Mouse (Mus musculus): ENCODE results near the gene Tecr.
A peak's percentile ranks its signal among the peaks of the same experiment; 100 is the strongest.
"Not testable (repeated sequence)": the region's sequence is repeated elsewhere in the genome, so short reads cannot be mapped to it uniquely, and the experiment has no call there.

The Tecr gene

DNA sequence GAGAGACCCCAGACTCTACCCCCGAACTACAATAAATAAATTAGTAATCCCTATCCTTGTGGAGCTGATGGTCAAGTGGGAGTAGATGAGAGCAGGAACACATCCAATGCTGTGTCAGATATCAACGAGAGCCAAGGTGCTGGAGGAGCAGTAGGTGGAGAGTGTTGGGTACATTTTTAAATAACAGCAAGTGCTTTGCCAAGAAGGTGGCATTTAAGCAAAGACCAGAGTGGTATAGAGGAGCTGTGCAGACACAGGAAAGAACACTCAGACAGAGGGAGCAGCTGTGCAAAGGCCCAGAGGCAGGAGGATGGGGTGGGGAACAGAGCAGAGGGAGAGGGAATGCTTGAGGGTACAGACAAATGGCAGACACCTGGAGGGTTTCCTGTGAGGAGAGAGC, 9.3 kb upstream of the Tecr start:
- no peak for DNase-seq

DNA sequence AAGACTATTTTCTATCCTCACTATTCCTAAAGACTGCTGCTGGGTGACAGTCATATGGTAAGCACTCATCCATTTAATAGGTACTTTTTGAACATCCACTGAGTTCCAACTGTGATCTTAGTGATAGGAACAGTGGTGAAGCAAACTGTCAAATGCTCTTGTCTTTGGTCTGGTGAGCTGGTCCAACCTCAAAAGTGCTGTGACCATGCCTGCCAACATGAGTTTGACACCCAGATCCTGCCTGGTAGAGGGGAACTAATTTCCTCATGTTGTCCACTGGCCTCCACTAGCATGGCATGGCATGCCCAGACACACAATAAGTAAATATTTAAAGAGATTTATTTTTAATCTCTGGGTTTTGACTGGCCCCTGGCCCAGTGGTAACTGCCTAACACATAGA, 8.9 kb upstream of the Tecr start:
- no peak for DNase-seq

DNA sequence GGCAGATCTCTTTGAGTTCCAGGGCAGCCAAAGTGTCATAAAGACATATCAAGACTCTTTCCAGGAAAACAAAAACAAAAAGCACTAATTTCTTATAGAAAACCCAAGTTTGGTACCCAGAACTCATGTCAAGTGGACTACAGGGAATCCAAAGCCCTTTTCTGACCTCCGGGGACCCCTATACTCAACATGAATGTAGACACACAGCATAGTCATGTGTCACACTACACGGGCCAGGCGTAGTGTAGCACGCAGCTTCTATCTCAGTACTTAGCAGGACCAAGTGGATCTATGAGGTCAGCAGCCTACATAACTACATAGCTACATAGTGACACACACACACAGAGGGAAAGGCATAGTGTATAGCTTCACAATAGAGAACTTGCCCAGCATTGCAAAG, 5.9 kb upstream of the Tecr start:
- no peak for DNase-seq

DNA sequence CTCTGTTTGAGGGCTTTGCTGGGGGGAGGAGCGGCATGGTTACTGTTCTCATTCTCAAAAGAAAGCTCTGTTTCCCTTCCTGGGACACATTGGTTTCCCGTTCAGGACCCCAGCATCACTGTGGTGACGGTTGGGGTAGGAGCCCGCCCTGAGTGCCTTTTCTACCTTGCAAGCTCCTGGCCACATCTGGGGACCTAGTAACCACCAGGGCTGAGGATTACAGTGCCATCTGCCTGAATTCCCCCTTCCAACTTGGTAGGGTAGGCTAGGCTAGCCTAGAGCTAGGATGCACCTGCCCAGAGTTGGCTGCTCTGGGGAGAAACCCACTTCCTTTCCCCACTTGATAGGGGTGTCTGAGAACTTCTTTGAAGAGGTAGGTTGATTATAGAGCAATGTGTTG, 4.2 kb upstream of the Tecr start:
- DNase-seq: no peak

DNA sequence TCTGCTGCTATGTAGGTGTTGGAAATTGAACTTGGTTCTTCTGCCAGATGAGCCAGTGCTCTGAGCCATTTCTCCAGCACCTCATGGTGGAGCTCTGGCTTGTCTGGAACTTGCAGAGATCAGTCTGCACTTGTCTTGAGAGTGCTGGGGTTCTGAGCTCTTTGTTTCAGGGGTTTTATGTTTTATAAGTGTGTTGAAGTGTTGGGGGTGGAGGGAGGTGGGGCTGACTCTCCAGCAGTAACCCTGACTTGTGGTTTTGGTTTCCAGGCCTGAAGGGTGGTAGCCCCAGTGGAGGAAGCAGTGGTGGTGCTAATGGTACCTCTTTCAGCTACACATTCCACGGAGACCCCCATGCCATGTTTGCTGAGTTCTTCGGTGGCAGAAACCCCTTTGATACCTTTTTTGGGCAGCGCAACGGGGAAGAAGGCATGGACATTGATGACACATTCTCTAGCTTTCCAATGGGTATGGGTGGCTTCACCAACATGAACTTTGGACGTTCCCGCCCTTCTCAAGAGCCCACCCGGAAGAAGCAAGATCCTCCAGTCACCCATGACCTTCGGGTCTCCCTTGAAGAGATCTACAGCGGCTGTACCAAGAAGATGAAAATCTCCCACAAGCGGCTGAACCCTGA, 1.9 kb upstream of the Tecr start:
- DNase-seq: no peak

DNA sequence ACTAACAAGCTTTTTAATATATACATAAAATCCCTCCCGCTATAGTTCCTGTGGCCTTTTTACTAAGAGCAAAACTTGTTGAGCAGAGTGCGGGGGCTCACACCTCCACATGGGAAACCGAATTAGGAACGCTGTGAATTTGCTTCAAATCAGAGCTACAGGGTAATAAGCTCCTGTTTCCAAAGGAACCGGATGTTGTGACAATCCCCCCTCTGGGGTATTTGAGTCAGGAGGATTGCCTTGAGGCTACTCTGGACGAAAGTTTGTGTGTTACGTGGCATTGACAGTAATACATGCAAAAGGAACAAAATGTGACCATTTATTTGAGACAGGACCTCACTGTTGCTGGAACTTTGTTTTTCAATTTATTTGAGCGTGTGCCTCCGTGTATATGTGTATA, 1.3 kb upstream of the Tecr start:
- no peak for DNase-seq

DNA sequence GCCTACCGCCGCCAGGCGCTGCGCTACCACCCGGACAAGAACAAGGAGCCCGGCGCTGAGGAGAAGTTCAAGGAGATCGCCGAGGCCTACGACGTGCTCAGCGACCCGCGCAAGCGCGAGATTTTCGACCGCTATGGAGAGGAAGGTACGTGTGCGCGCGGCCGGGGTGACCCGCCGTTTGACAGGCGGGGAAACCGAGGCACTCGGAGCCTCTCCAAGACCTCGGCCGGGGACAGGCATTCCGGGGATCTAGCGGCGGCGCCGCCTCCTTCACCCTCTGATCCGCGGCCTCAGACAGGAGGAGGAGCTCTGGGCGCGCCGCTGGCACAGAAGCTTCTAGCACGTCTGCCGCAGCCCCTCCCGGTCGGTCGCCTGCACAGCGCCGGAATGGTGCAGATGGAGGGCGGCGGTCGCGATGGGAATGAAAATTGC, 643 bp upstream of the Tecr start:
- DNase-seq: peak; percentile 84

DNA sequence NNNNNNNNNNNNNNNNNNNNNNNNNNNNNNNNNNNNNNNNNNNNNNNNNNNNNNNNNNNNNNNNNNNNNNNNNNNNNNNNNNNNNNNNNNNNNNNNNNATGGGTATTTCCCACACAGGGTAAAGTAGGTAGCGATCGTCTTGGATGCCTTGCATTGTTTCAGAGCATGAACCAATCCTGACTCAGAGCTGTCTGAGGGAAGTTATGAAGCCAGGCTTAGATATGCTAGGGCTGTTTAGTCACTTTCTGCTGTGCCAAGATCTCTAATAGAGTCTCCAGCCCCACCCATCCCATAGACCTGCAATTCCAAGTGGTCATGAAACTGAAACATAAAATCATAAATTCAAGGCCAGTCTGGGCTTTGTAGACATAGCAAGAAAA, 5.1 kb downstream of the Tecr start:
- no peak for DNase-seq

DNA sequence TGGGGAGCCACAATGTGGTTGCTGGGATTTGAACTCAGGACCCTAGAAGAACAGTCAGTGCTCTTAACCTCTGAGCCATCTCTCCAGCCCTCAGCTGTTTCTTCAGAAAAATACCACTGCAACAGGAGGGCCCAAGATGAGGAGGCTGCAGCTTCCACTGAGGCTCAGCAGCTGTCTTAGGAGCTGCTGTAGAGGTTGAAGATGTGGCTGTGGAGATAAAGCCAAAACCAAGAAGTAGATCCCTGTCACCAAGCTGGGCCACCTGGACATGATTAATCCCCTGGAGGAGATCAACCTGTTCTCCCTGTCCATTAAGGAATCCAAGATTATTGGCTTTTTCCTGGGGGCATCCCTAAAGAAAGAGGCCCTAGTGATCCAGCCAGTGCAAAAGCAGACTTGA, 8.0 kb downstream of the Tecr start:
- no peak for DNase-seq

DNA sequence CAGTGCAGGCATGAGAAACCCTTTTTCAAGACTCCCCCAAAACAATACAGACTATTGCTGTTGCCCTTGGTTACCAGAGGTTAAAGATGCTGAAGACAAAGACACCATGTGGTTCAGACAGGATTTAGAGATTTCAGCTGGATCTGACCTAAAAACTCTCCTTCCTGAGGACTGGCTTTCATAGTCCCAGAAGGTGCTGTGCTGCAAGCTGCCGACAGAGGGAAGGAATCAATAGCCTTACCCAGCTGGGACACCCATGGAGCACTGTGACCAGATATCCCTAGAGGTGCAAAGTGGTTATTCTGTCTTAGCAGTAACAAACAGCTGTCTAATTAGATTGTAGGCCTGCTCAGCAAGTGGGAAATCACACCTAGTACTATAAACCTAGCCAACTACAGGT, 9.6 kb downstream of the Tecr start:
- no peak for DNase-seq

DNA sequence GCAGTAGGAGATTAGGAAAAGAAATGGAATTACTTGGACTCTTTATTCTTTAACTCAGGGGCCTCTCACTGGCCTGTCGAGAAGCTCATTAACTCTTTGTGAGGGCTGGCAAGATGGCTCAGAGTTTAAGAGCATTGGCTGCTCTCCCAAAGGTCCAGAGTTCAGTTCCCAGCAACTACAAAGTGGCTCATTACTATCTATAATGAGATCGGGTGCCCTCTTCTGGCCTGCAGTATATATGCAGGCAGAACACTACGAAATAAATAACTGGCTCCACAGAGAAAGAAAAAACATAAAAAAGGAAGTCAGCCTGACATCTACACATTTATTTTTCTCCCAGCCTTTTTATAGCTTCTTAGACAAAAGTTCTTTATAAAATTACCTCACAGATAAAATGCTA, 11.4 kb downstream of the Tecr start:
- peak; percentile 76 for DNase-seq

DNA sequence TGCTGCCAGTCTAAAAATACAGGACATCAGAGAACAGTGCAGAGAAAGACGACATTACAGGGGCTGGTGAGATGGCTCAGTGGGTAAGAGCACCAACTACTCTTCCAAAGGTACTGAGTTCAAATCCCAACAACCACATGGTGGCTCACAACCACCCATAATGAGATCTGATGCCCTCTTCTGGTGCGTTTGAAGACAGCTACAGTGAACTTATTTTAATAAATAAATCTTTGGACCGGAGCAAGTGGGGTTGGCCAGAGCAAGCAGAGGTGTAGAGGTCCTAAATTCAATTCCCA, 12.8 kb downstream of the Tecr start:
- DNase-seq: not testable (repeated sequence)

DNA sequence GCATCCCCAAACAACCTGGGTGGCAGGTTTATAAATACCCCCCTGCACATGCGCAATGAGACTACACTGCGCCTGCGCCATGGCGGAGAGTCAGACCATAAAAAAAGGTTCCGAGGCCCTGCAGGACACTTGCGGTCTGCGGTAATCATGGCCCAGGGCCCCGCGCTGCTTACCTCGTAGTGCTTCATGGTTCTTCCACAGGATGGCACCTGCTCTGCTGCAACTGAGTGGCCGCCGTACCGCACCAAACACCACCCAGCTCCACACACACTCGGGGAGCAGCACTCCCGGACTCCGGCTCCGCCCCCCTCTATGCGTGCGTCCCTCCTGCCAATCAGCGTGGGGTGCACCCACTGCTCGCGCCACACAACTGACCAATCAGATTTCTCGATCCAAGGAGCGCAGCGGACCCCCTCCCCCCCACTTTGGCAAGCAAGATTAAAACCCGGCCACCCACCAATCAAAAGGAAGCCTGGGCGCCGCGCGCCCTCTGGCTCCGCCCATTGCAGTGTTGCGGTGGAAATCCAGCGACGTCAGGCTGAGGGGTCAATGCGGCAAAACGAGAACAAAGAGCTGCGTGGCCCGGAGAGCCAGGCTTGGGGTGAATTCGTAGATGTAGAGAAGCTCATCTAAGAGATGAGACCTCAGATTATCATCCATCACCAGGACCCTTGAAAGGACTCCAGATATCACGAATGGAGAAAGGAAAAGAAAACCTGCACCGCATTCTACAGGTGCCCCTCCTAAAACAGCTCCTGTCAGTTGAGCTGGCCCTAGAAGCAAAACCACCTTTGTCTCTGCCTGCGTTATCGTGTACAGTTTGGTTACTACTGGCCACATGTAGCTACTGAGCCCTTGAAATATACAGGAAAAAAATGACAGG, 13.4 kb downstream of the Tecr start:
- peak; percentile 98 for DNase-seq

DNA sequence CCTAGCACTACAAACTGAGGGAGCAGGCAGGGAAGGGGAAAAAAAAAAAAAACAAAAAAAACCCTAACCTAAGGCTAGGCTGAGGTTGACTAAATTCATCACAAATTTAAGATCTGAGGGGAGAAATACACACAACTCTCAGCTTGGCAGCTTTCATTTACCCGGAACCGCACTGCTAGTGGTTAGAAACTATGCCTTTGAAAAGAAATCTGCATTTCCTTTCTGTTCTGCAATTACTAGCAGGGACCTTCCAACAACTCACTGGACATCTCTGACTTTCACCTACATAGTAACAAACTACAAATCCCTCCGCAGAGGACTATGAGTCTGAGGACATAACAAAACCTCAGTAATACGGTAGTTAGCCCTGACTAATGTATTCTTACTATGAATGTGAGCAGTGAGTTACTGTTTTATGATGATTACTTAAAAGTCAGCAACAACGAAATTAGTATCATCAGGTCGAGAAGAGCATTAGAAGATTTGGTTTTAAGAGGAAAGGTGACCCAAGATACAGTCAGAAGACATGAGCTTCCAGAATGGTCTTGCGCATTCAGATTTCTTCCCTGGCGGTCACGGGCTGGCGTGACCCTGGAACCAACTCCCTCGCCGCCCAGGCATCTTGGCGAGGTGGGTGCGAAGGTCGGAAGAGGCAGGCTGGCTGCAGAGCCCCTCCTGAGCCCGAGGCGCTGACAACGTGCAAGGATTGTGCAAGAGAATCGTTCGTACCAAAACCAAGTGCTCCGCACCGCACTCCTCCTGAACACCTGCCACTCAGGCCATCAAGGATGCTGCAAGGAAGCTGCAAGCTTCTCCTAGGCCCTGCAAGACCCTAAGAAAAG, 14.2 kb downstream of the Tecr start:
- DNase-seq: no peak

DNA sequence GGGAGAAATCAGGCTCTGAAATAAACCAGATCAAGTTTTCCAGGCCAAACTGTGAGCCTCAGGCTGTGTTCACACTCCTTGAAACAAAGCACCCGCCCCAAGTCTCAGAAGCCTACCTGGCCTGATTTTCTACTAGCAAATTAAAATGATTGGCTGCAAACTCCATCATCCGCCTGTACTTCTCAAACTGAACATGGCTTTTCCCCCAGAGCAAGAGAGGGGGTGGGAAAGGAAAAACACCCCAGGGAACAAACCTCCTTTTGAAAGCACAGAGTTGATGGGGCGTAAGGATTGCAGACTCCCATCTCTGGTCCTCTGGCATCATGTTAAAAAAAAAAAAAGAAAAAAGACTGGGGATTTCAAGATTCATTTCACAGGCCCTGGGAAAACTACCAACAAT, 15.1 kb downstream of the Tecr start:
- no peak for DNase-seq

DNA sequence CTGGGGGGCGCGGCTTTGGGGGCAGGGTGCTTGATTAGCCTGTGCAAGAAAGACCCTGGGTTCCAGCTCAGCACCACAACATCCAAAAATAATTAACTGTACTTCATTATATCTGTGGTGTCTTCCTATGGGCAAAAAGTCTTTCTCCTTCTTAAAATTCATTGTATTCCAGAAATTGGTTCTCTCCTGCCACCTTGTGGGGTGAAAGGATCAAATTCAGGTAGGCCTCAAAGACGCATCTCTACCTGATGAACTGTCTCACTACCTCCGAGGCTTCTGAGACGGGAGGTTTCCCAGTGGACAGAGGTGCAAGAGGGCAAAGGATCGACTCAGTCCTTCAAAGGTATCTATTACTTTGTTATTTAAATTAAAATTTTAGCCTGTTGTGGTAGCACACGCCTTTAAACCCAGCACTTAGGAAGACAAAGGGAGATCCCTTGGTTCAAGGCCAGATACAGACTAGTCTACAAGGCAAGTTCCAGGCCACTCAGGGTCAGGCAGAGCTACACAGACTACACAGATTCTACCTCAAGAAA, 17.2 kb downstream of the Tecr start:
- no peak for DNase-seq

DNA sequence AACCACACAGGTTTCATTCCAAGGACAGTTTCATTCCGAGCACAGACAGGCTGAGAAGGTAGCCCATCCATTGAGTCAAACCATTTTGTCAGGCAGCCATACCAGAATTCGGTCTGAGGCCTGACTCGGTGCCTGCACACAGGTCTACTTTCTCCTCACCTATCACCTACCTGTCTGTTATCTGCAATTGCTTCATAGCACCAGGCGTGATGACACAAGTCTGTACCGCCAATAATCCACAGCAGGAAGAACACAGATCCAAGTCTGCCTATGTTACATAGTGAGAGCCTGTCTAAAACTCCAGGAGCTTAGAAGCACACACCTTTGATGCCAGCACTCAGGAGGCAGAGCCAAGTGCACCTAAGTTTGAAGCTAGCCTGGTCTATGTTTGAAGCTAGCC, 18.9 kb downstream of the Tecr start:
- DNase-seq: no peak

DNA sequence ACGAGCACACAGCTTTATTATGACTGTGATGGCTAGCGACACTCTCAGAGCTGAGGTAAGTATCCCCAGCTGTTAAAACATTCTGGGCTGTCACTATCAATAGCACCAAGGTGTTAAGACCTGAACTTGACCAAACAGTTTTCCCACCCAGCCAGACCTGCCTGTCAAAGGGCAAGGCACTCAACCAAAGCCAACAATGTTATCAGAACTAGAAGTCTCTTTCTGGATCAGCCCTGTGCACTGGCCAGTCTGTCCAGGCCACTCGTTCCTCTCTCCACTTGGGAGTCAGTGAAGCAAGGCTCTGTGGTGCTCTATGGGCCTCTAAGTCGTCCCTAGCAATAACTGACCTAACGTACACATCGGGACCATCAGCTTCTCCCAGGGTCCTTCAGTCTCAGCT, 20.1 kb downstream of the Tecr start:
- DNase-seq: no peak

DNA sequence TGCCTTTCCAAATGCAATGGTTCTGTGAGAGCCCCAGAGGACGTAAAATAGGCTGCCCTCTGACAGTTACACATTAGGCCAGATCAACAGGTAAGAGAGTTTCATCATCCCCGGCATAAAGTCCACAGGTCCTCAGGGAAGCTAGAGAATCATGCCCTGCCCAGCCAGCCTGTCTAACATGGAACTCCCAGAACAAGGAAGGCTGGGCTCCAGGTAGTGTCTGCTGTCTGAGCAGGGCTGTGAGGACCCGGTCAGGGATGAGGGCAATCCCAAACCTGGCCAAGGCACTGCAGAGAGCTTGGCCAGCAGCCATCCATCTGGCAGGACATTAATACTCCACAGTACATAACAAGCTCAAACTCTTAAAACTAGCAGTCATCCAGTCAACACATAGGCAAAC, 22.4 kb downstream of the Tecr start:
- peak; percentile 68 for DNase-seq

DNA sequence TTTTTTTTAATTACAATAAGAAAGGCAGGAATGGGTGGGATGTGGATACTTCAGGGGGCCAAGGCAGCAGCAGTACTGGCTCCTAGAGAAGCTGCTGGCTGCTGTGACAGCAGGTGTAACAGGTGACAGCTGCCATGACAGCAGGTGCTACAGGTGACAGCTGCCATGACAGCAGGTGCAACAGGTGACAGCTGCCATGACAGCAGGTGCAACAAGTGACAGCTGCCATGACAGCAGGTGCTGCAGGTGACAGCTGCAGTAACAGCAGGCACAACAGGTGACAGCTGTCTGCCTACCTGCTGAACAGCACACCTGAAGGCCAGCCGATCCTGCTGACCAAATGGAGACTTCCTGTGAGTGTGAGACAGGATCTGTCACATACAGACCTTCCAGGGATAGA, 23.0 kb downstream of the Tecr start:
- DNase-seq: no peak

DNA sequence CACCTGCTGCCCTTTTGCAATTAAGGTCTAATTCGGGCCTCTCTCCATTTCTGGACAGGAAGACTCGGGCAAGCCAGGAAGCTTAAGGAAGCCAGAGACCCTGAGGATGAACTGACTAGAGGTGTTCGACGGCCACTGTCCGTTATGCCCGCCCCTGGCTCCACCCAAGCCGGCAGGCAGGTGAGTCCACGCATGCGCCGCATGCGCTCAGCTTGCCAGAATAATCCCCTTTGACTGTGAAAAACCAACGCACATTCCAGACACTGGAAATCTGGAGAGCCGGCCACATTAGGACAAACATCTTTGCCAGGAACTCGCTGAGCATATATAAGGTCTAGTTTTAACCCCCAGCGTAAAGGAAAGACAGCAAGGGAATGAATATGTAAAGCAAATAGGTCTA, 24.5 kb downstream of the Tecr start:
- DNase-seq: no peak

DNA sequence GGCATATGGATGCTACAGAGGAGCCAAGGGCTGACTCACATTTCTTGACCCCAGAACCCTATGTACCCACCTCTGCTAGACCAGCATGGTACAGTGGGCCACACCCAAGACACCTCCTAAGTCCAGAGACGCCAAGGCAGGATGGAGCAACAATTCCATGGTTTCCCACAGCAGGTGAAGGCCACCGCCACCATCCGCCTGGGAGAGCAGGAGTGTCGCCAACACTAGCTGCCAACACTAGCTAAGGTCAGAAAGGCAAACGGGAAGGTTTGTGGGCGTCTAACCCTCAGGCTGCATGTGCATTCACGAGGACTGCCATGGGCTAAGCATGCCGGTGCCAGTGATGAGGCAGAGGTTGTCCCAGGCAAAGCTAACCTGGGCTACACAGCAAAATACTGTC, 25.5 kb downstream of the Tecr start:
- DNase-seq: no peak

DNA sequence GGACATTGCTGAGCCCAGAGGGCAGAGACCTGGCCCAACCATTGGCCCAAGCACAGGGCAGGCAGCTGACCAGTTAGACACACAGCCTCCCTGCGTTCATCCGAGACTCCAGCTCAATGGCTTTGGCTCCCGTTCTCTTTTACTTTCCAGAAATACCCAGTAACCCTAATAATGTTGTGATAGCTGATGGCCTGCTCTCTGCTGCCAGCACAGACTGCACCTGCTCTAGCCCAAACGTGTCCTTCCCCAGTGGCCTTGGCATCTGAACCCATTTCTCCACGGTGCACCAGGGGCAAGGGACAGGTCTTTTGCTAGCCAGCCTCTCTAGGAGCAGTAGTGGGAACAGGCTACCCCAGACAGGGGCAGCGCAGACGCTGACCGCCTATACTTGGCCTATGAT, 26.9 kb downstream of the Tecr start:
- peak; percentile 16 for DNase-seq

DNA sequence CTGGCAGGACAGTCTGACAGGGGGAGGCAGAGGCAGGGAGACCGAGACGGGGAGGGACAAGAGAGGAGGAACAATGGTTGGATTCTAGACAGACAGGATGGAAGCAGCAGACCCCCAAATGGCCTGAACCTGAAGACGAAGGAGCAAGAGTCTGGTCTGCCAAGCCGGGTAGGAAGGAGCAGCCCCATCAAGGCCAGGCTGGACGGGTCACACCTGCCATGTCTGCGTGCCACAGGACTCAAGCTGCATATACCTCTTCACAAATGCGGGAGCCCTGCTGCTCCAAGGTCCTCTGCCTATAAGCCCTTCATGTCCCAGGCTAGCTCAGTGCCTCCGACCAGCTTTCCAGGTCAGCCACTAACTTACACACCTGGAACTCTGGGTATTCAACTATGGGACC, 28.1 kb downstream of the Tecr start:
- no peak for DNase-seq

All from kidney, adult 11 months (tissue).